Mouse (Mus musculus) embryonic facial prominence, embryonic 15.5 days (tissue): ENCODE data around the gene Oard1. TPM values are rescaled to one million over a fixed set of nuclear protein-coding genes. Genes with fewer than 3 reads are reported as not detected.

Source experiments
- ATAC-seq: fragments of 200-750 bp; cut with Nextera tagmentation; 2 replicates; pipeline ENCODE4 v1.8.0; 2017; ENCODE audit warnings: low read depth, moderate TSS enrichment; ENCODE audit not compliant: insufficient number of reproducible peaks, low FRiP score, low TSS enrichment
- H3K27ac ChIP-seq: fragments of 300-500 bp; sonication (generic); replicated peaks from 2 replicates; pipeline ENCODE4 v1.5.1; 2015; ENCODE audit warnings: mild to moderate bottlenecking, inconsistent platforms
- H3K27me3 ChIP-seq: fragments of 300-500 bp; sonication (generic); 2 replicates; pipeline ENCODE4 v1.6.1; 2015; ENCODE audit warnings: inconsistent platforms
- H3K36me3 ChIP-seq: fragments of 300-500 bp; sonication (generic); 2 replicates; pipeline ENCODE4 v1.6.1; 2015; ENCODE audit warnings: mild to moderate bottlenecking, inconsistent platforms
- H3K4me1 ChIP-seq: fragments of 300-500 bp; sonication (generic); 2 replicates; pipeline ENCODE4 v1.6.1; 2015; ENCODE audit warnings: inconsistent platforms
- H3K4me2 ChIP-seq: fragments of 300-500 bp; sonication (generic); replicated peaks from 2 replicates; pipeline ENCODE4 v1.6.1; 2015; ENCODE audit warnings: mild to moderate bottlenecking, inconsistent platforms
- H3K4me3 ChIP-seq: fragments of 300-500 bp; sonication (generic); replicated peaks from 2 replicates; pipeline ENCODE4 v1.5.1; 2015; ENCODE audit warnings: mild to moderate bottlenecking, inconsistent platforms
- H3K9ac ChIP-seq: fragments of 300-500 bp; sonication (generic); 2 replicates; pipeline ENCODE4 v1.6.1; 2015; ENCODE audit warnings: inconsistent platforms
- H3K9me3 ChIP-seq: fragments of 300-500 bp; sonication (generic); replicated peaks from 2 replicates; pipeline ENCODE4 v1.6.1; 2016; ENCODE audit warnings: inconsistent platforms
- WGBS: fragments of 180-500 bp; shearing (Covaris S2); methylation state at CpG from one replicate; pipeline ENCODE4 v1.1.7; 2015; 5-methylcytosine and 5-hydroxymethylcytosine counted together
- polyA plus RNA-seq: library from polyadenylated mRNA; unstranded; fragments of >200 nt; fragmentation: Nextera tagmentation; extraction: Ambion mirVana; gene quantifications from 2 replicates; pipeline ENCODE4 v1.2.1, GENCODE M21; 2015

Oard1 gene
- polyA plus RNA-seq, 1 experiment from 2014 or later = 46.5 TPM

GRCm38 (mm10) chr17:48385786-48386461 is 23.9 kb upstream of the Oard1 start:
- ATAC-seq = no peak
- 67% methylated on average over 2 of the region's 2 CpGs for WGBS
- Histone ChIP-seq H3K9me3 (no peaks in the 10 kb centered on the region), H3K27me3 (no peaks in the 10 kb centered on the region), H3K4me3 (no peak overlapping the region), H3K4me2 (no peak overlapping the region), H3K9ac (no peak overlapping the region), H3K4me1 (no peaks in the 10 kb centered on the region), H3K36me3 (peaks cover 52% of the 10 kb centered on the region), H3K27ac (no peak overlapping the region)

DNA sequence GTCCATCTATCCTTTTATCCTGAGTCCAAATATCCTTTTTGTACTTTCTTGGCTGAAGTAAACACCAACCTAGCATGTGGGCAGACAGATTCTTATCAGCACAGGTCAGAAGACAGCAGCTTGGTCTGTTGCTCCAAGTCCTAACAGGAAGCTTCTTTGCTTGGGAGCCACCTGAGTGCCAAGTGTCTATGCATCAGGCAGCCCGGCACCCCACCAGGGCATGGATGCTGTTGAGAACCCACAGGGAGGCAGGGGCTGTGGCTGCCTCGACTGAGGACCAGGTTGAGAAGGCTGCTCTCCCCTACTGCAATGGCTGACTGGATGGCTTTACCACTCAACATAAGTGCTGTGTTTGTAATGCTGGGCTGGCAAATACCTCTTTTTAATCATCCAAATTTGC is 21.1 kb upstream of the Oard1 start:
- Histone ChIP-seq H3K27ac (no peak overlapping the region), H3K4me1 (no peaks in the 10 kb centered on the region), H3K27me3 (no peaks in the 10 kb centered on the region), H3K4me2 (no peak overlapping the region), H3K9me3 (no peaks in the 10 kb centered on the region), H3K9ac (no peak overlapping the region), H3K4me3 (no peak overlapping the region), H3K36me3 (peaks cover 79% of the 10 kb centered on the region)
- WGBS = 89% methylated on average over 2 of the region's 2 CpGs
- no peak for ATAC-seq

- Histone ChIP-seq H3K9me3 (no peaks in the 10 kb centered on the region), H3K36me3 (peaks cover 87% of the 10 kb centered on the region), H3K4me3 (no peak overlapping the region), H3K4me1 (no peaks in the 10 kb centered on the region), H3K27ac (no peak overlapping the region), H3K27me3 (no peaks in the 10 kb centered on the region), H3K9ac (no peak overlapping the region), H3K4me2 (no peak overlapping the region)
- WGBS = 93% methylated on average over 5 of the region's 5 CpGs
- no peak for ATAC-seq
Observed at GRCm38 (mm10) chr17:48389442-48389841, 20.4 kb upstream of the Oard1 start.

- H3K4me3 ChIP-seq = no peak overlapping the region
- WGBS = 90% methylated on average over 5 of the region's 5 CpGs
- H3K27ac ChIP-seq = no peak overlapping the region
- no peaks in the 10 kb centered on the region for H3K9me3 ChIP-seq
- no peak overlapping the region for H3K9ac ChIP-seq
- H3K4me2 ChIP-seq = no peak overlapping the region
- H3K27me3 ChIP-seq = no peaks in the 10 kb centered on the region
- no peak for ATAC-seq
- H3K36me3 ChIP-seq = peaks cover 97% of the 10 kb centered on the region
- no peaks in the 10 kb centered on the region for H3K4me1 ChIP-seq
Observed at GRCm38 (mm10) chr17:48391446-48391845, 18.4 kb upstream of the Oard1 start.

GRCm38 (mm10) chr17:48392616-48393015 is 17.2 kb upstream of the Oard1 start:
- ATAC-seq = no peak
- no peaks in the 10 kb centered on the region for H3K9me3 ChIP-seq
- WGBS = 89% methylated on average over 3 of the region's 3 CpGs
- no peak overlapping the region for H3K4me3 ChIP-seq
- no peaks in the 10 kb centered on the region for H3K4me1 ChIP-seq
- no peak overlapping the region for H3K4me2 ChIP-seq
- H3K27me3 ChIP-seq = no peaks in the 10 kb centered on the region
- H3K27ac ChIP-seq = no peak overlapping the region
- peaks cover 86% of the 10 kb centered on the region for H3K36me3 ChIP-seq
- H3K9ac ChIP-seq = no peak overlapping the region

GRCm38 (mm10) chr17:48401710-48402109 is 8.1 kb upstream of the Oard1 start:
- Histone ChIP-seq H3K9ac (no peak overlapping the region), H3K27me3 (no peaks in the 10 kb centered on the region), H3K9me3 (no peaks in the 10 kb centered on the region), H3K4me2 (no peak overlapping the region), H3K27ac (no peak overlapping the region), H3K4me1 (no peaks in the 10 kb centered on the region), H3K4me3 (no peak overlapping the region), H3K36me3 (peaks cover 30% of the 10 kb centered on the region)
- ATAC-seq = no peak
- WGBS = 83% methylated on average over 4 of the region's 4 CpGs

- no peak overlapping the region for H3K9ac ChIP-seq
- no peak overlapping the region for H3K27ac ChIP-seq
- 0 out of 2 replicates have a peak, but pooled peaks cover 3% of the 10 kb centered on the region for H3K4me1 ChIP-seq
- no peaks in the 10 kb centered on the region for H3K27me3 ChIP-seq
- H3K9me3 ChIP-seq = no peaks in the 10 kb centered on the region
- WGBS = 97% methylated on average over 3 of the region's 3 CpGs
- no peak overlapping the region for H3K4me2 ChIP-seq
- H3K4me3 ChIP-seq = no peak overlapping the region
- H3K36me3 ChIP-seq = peaks cover 30% of the 10 kb centered on the region
- no peak for ATAC-seq
Observed at GRCm38 (mm10) chr17:48402751-48403150, 7.1 kb upstream of the Oard1 start.

- H3K36me3 ChIP-seq = peaks cover 19% of the 10 kb centered on the region
- 0 out of 2 replicates have a peak, but pooled peaks cover 9% of the 10 kb centered on the region for H3K4me1 ChIP-seq
- H3K4me3 ChIP-seq = no peak overlapping the region
- no peak overlapping the region for H3K9ac ChIP-seq
- no peak overlapping the region for H3K4me2 ChIP-seq
- WGBS = 79% methylated on average over 2 of the region's 2 CpGs
- H3K27me3 ChIP-seq = no peaks in the 10 kb centered on the region
- H3K27ac ChIP-seq = no peak overlapping the region
- H3K9me3 ChIP-seq = no peaks in the 10 kb centered on the region
- ATAC-seq = no peak
Observed at GRCm38 (mm10) chr17:48403848-48404247, 6.0 kb upstream of the Oard1 start.

GRCm38 (mm10) chr17:48404706-48405105 is 5.1 kb upstream of the Oard1 start:
- Histone ChIP-seq H3K27ac (no peak overlapping the region), H3K4me3 (no peak overlapping the region), H3K36me3 (peaks cover 10% of the 10 kb centered on the region; the same call in 1 of the 2 replicates), H3K9me3 (no peaks in the 10 kb centered on the region), H3K27me3 (no peaks in the 10 kb centered on the region), H3K9ac (no peak overlapping the region), H3K4me2 (no peak overlapping the region), H3K4me1 (0 out of 2 replicates have a peak, but pooled peaks cover 9% of the 10 kb centered on the region)
- no peak for ATAC-seq
- WGBS = 84% methylated on average over 1 of the region's 1 CpGs

DNA sequence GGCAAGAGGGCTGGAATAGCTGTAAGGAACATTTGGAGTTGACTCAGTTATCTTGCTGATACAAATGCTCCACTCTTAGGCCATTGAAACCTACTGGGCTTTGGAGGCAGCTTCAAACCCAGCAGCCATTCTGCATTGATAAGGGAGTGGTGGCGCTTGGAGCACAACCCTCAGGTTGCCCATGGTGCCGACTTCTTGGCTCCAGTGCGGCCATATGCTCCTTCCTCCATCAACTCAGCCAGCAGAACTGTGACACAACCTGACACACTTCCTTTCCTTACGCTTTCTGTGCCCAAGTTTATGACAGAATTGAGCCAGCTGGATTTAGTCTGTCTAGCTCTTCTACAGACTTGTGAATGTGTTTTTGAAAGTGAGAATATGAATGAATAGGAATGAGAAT is 2.7 kb upstream of the Oard1 start:
- no peak for ATAC-seq
- WGBS = 83% methylated on average over 4 of the region's 4 CpGs
- Histone ChIP-seq H3K27me3 (no peaks in the 10 kb centered on the region), H3K4me1 (peaks cover 24% of the 10 kb centered on the region), H3K27ac (no peak overlapping the region), H3K4me2 (0 out of 2 replicates have a peak overlapping the region, but pooled peaks have one; percentile 64), H3K4me3 (no peak overlapping the region), H3K36me3 (no peaks in the 10 kb centered on the region; the same call in 1 of the 2 replicates), H3K9ac (no peak overlapping the region), H3K9me3 (no peaks in the 10 kb centered on the region)

DNA sequence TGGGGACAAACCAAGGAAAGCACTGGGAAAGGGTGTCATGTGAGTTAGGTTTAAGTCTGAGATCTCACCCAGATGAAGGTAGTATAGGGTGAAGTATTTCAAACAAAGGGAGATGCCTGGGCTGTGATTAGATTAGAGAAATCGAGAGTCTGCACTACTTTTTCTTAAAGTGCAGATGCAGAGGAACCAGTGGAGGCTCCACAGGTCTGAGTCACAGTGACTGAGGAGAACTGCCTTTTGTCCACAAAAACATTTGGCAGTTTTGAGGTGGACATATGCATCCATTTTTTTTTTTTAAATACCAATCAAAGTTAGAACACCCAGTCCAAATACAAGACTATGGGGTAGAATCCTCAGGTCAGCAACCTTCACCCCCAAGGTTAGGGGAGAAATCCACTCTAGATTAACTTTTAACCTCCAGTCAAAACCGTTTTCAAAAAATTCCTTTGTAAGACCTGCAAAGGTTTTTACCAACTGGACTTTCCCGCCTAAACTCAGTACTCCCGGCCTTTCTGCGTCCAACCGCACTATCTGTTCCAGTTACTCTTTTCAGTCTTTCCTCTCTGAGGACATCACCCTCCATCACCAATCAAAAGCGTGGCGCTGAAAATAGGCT is 1.8 kb upstream of the Oard1 start:
- peaks cover 24% of the 10 kb centered on the region for H3K4me1 ChIP-seq
- no peaks in the 10 kb centered on the region; the same call in 1 of the 2 replicates for H3K36me3 ChIP-seq
- no peaks in the 10 kb centered on the region for H3K9me3 ChIP-seq
- no peak for ATAC-seq
- peak overlapping the region; percentile 64 for H3K4me2 ChIP-seq
- peak overlapping the region; percentile 99 for H3K9ac ChIP-seq
- peak overlapping the region; percentile 100 for H3K27ac ChIP-seq
- H3K27me3 ChIP-seq = no peaks in the 10 kb centered on the region
- 5% methylated on average over 8 of the region's 8 CpGs for WGBS
- peak overlapping the region; percentile 97 for H3K4me3 ChIP-seq
